Mouse (Mus musculus): ENCODE data around the gene Pmvk. TPM values are rescaled to one million over a fixed set of nuclear protein-coding genes. Genes with fewer than 3 reads are reported as not detected.

Gene Pmvk
- polyA plus RNA-seq, 1 experiment from 2014 or later: 106 TPM

GRCm38 (mm10) chr3:89435041-89435440 lies 19.3 kb upstream of the Pmvk start:
- peaks cover 14% of the 10 kb centered on the region for H3K4me1 ChIP-seq (ENCODE audit: control insufficient read depth, insufficient read depth, low read length)
- H3K27me3 ChIP-seq (ENCODE audit: control insufficient read depth, insufficient read depth, low read length): no peaks in the 10 kb centered on the region
- no peak overlapping the region for H3K27ac ChIP-seq (replicated peaks; ENCODE audit: low read depth, low read length)
- ATAC-seq (ENCODE audit: low FRiP score, low TSS enrichment): no peak
- H3K4me2 ChIP-seq (ENCODE audit: low read length): no peak overlapping the region
- DNase-seq: no peak
- H3K9ac ChIP-seq (replicated peaks; ENCODE audit: low read length): no peak overlapping the region
- peaks cover 32% of the 10 kb centered on the region for H3K36me3 ChIP-seq (ENCODE audit: control insufficient read depth, insufficient read depth, low read length)
- no peaks in the 10 kb centered on the region for H3K9me3 ChIP-seq (ENCODE audit: control insufficient read depth, low read length)
- H3K4me3 ChIP-seq (replicated peaks; ENCODE audit: low read depth, low read length): no peak overlapping the region
- 66% methylated on average over 7 of the region's 7 CpGs for WGBS

- peak; percentile 68 for DNase-seq
- peak; percentile 48; the same call in 1 of the 2 replicates for ATAC-seq (ENCODE audit: low FRiP score, low TSS enrichment)
- peaks cover 8% of the 10 kb centered on the region for H3K4me1 ChIP-seq (ENCODE audit: control insufficient read depth, insufficient read depth, low read length)
Measured at GRCm38 (mm10) chr3:89436176-89437113, 17.9 kb upstream of the Pmvk start, which contains the start of gene Pbxip1. Pbxip1 (plus strand) TSS chr3:89436706.

GRCm38 (mm10) chr3:89437269-89437668 lies 17.1 kb upstream of the Pmvk start:
- 19% methylated on average over 5 of the region's 5 CpGs for WGBS
- Histone ChIP-seq H3K4me3 (replicated peaks; ENCODE audit: low read depth, low read length) (0 out of 2 replicates have a peak overlapping the region, but pooled peaks have one; percentile 20), H3K27me3 (ENCODE audit: control insufficient read depth, insufficient read depth, low read length) (no peaks in the 10 kb centered on the region), H3K9me3 (ENCODE audit: control insufficient read depth, low read length) (no peaks in the 10 kb centered on the region), H3K36me3 (ENCODE audit: control insufficient read depth, insufficient read depth, low read length) (peaks cover 29% of the 10 kb centered on the region), H3K9ac (replicated peaks; ENCODE audit: low read length) (no peak overlapping the region), H3K4me1 (ENCODE audit: control insufficient read depth, insufficient read depth, low read length) (peaks cover 5% of the 10 kb centered on the region; the same call in 1 of the 2 replicates), H3K27ac (replicated peaks; ENCODE audit: low read depth, low read length) (no peak overlapping the region), H3K4me2 (ENCODE audit: low read length) (peak overlapping the region; percentile 45)
- ATAC-seq (ENCODE audit: low FRiP score, low TSS enrichment): no peak
- peak; percentile 20 for DNase-seq

More at GRCm38 (mm10) chr3:89436176-89437113, 17.9 kb upstream of the Pmvk start, which contains the start of gene Pbxip1:
- Histone ChIP-seq H3K27me3 (ENCODE audit: control insufficient read depth, insufficient read depth, low read length) (no peaks in the 10 kb centered on the region), H3K9ac (replicated peaks; ENCODE audit: low read length) (no peak within 1 kb of the TSS), H3K27ac (replicated peaks; ENCODE audit: low read depth, low read length) (no peak within 1 kb of the TSS), H3K9me3 (ENCODE audit: control insufficient read depth, low read length) (no peaks in the 10 kb centered on the region), H3K36me3 (ENCODE audit: control insufficient read depth, insufficient read depth, low read length) (peaks cover 32% of the 10 kb centered on the region), H3K4me2 (ENCODE audit: low read length) (peak within 1 kb of the TSS; percentile 45), H3K4me3 (replicated peaks; ENCODE audit: low read depth, low read length) (peak within 1 kb of the TSS; percentile 20)
- 4% methylated on average over 16 of the region's 16 CpGs for WGBS

GRCm38 (mm10) chr3:89440691-89441090 lies 13.7 kb upstream of the Pmvk start:
- no peak overlapping the region for H3K4me3 ChIP-seq (replicated peaks; ENCODE audit: low read depth, low read length)

GRCm38 (mm10) chr3:89448720-89449537 lies 5.4 kb upstream of the Pmvk start:
- no peak overlapping the region for H3K4me2 ChIP-seq (ENCODE audit: low read length)
- peak; percentile 17; the same call in 1 of the 2 replicates for ATAC-seq (ENCODE audit: low FRiP score, low TSS enrichment)
- no peaks in the 10 kb centered on the region for H3K36me3 ChIP-seq (ENCODE audit: control insufficient read depth, insufficient read depth, low read length)
- H3K27me3 ChIP-seq (ENCODE audit: control insufficient read depth, insufficient read depth, low read length): no peaks in the 10 kb centered on the region
- 73% methylated on average over 13 of the region's 13 CpGs for WGBS
- no peaks in the 10 kb centered on the region for H3K4me1 ChIP-seq (ENCODE audit: control insufficient read depth, insufficient read depth, low read length)
- H3K9me3 ChIP-seq (ENCODE audit: control insufficient read depth, low read length): no peaks in the 10 kb centered on the region
- no peak overlapping the region for H3K9ac ChIP-seq (replicated peaks; ENCODE audit: low read length)
- H3K27ac ChIP-seq (replicated peaks; ENCODE audit: low read depth, low read length): no peak overlapping the region
- DNase-seq: no peak
- no peak overlapping the region for H3K4me3 ChIP-seq (replicated peaks; ENCODE audit: low read depth, low read length)

More at GRCm38 (mm10) chr3:89440691-89441090, 13.7 kb upstream of the Pmvk start:
- 93% methylated on average over 2 of the region's 2 CpGs for WGBS
- DNase-seq: no peak
- Histone ChIP-seq H3K4me2 (ENCODE audit: low read length) (no peak overlapping the region), H3K9ac (replicated peaks; ENCODE audit: low read length) (no peak overlapping the region), H3K36me3 (ENCODE audit: control insufficient read depth, insufficient read depth, low read length) (no peaks in the 10 kb centered on the region), H3K27me3 (ENCODE audit: control insufficient read depth, insufficient read depth, low read length) (no peaks in the 10 kb centered on the region), H3K9me3 (ENCODE audit: control insufficient read depth, low read length) (no peaks in the 10 kb centered on the region), H3K27ac (replicated peaks; ENCODE audit: low read depth, low read length) (no peak overlapping the region), H3K4me1 (ENCODE audit: control insufficient read depth, insufficient read depth, low read length) (peaks cover 5% of the 10 kb centered on the region; the same call in 1 of the 2 replicates)
- ATAC-seq (ENCODE audit: low FRiP score, low TSS enrichment): no peak

- H3K9ac ChIP-seq (replicated peaks; ENCODE audit: low read length): no peak overlapping the region
- ATAC-seq (ENCODE audit: low FRiP score, low TSS enrichment) (peak; percentile 34), DNase-seq (peak; percentile 82)
- 37% methylated on average over 7 of the region's 7 CpGs for WGBS
- no peak overlapping the region for H3K4me2 ChIP-seq (ENCODE audit: low read length)
- H3K4me3 ChIP-seq (replicated peaks; ENCODE audit: low read depth, low read length): no peak overlapping the region
- no peaks in the 10 kb centered on the region for H3K4me1 ChIP-seq (ENCODE audit: control insufficient read depth, insufficient read depth, low read length)
- no peaks in the 10 kb centered on the region for H3K27me3 ChIP-seq (ENCODE audit: control insufficient read depth, insufficient read depth, low read length)
- no peaks in the 10 kb centered on the region for H3K36me3 ChIP-seq (ENCODE audit: control insufficient read depth, insufficient read depth, low read length)
- H3K9me3 ChIP-seq (ENCODE audit: control insufficient read depth, low read length): no peaks in the 10 kb centered on the region
- no peak overlapping the region for H3K27ac ChIP-seq (replicated peaks; ENCODE audit: low read depth, low read length)
Measured at GRCm38 (mm10) chr3:89449541-89449940, 4.8 kb upstream of the Pmvk start.

GRCm38 (mm10) chr3:89451916-89452315 lies 2.4 kb upstream of the Pmvk start:
- no peak overlapping the region for H3K9ac ChIP-seq (replicated peaks; ENCODE audit: low read length)

GRCm38 (mm10) chr3:89455786-89456285 lies 1.5 kb downstream of the Pmvk start:
- Histone ChIP-seq H3K27me3 (ENCODE audit: control insufficient read depth, insufficient read depth, low read length) (no peaks in the 10 kb centered on the region), H3K9me3 (ENCODE audit: control insufficient read depth, low read length) (no peaks in the 10 kb centered on the region), H3K27ac (replicated peaks; ENCODE audit: low read depth, low read length) (no peak overlapping the region), H3K4me1 (ENCODE audit: control insufficient read depth, insufficient read depth, low read length) (peaks cover 8% of the 10 kb centered on the region; the same call in 1 of the 2 replicates), H3K4me2 (ENCODE audit: low read length) (no peak overlapping the region), H3K4me3 (replicated peaks; ENCODE audit: low read depth, low read length) (no peak overlapping the region), H3K36me3 (ENCODE audit: control insufficient read depth, insufficient read depth, low read length) (no peaks in the 10 kb centered on the region), H3K9ac (replicated peaks; ENCODE audit: low read length) (no peak overlapping the region)
- DNase-seq (no peak), ATAC-seq (ENCODE audit: low FRiP score, low TSS enrichment) (no peak)
- WGBS: 50% methylated on average over 1 of the region's 1 CpGs

More at GRCm38 (mm10) chr3:89451916-89452315, 2.4 kb upstream of the Pmvk start:
- H3K4me1 ChIP-seq (ENCODE audit: control insufficient read depth, insufficient read depth, low read length): no peaks in the 10 kb centered on the region
- WGBS: 90% methylated on average over 1 of the region's 1 CpGs
- H3K27me3 ChIP-seq (ENCODE audit: control insufficient read depth, insufficient read depth, low read length): no peaks in the 10 kb centered on the region
- H3K4me2 ChIP-seq (ENCODE audit: low read length): no peak overlapping the region
- no peaks in the 10 kb centered on the region for H3K9me3 ChIP-seq (ENCODE audit: control insufficient read depth, low read length)
- H3K4me3 ChIP-seq (replicated peaks; ENCODE audit: low read depth, low read length): no peak overlapping the region
- no peaks in the 10 kb centered on the region for H3K36me3 ChIP-seq (ENCODE audit: control insufficient read depth, insufficient read depth, low read length)
- ATAC-seq (ENCODE audit: low FRiP score, low TSS enrichment): no peak
- DNase-seq: peak; percentile 39
- no peak overlapping the region for H3K27ac ChIP-seq (replicated peaks; ENCODE audit: low read depth, low read length)
